Mouse (Mus musculus) erythroblast, adult 5-6 weeks (primary cell): ENCODE measurements around the gene Adam15. TPM values are rescaled to one million over a fixed set of nuclear protein-coding genes. Genes with fewer than 3 reads are reported as not detected.
A peak's percentile ranks its signal among the peaks of the same experiment; 100 is the strongest.

ENCODE experiments used
- ATAC-seq: replicated peaks from 2 replicates; pipeline ENCODE4 v1.8.0; 2016; ENCODE audit warnings: moderate number of reproducible peaks, mild to moderate bottlenecking, moderate TSS enrichment, inconsistent platforms; ENCODE audit not compliant: poor library complexity, low FRiP score, severe bottlenecking
- total RNA-seq, 2 experiments: library from RNA; stranded (forward) in 1 of 2; stranded (reverse) in 1 of 2; fragments of 150-400 nt in 1 of 2; fragments of 200-764, 138-1000 nt in 1 of 2; gene quantifications; 2 replicates each; pipeline versions ENCODE4 v1.2.3 to v1.2.4; 2015 to 2017; ENCODE audit warnings: low replicate concordance in 2 of 2

The Adam15 gene
- total RNA-seq, 2 experiments from 2014 or later: 14.1 to 34.2 TPM

- ATAC-seq: no peak
These were observed 18.8 kb downstream of the Adam15 start for GRCm38 (mm10) chr3:89330948-89331347.

- ATAC-seq: no peak
These were observed 19.4 kb downstream of the Adam15 start for GRCm38 (mm10) chr3:89330346-89330745.

GRCm38 (mm10) chr3:89328623-89329022, 21.2 kb downstream of the Adam15 start:
- ATAC-seq: no peak

GRCm38 (mm10) chr3:89327371-89327870, 22.4 kb downstream of the Adam15 start:
- ATAC-seq: no peak

- no peak for ATAC-seq
These were observed 23.9 kb downstream of the Adam15 start for GRCm38 (mm10) chr3:89325882-89326281.

- no peak for ATAC-seq
These were observed 27.2 kb downstream of the Adam15 start, which contains the start of gene Efna3 for GRCm38 (mm10) chr3:89322514-89323165. Efna3 (minus strand) TSS chr3:89322965.

- ATAC-seq: no peak
These were observed 27.7 kb downstream of the Adam15 start for GRCm38 (mm10) chr3:89322131-89322500.

GRCm38 (mm10) chr3:89321183-89322130, 28.3 kb downstream of the Adam15 start:
- no peak for ATAC-seq

GRCm38 (mm10) chr3:89320581-89321182, 29.1 kb downstream of the Adam15 start:
- no peak for ATAC-seq

GRCm38 (mm10) chr3:89319591-89320350, 30.0 kb downstream of the Adam15 start:
- ATAC-seq: no peak

- no peak for ATAC-seq
These were observed 30.7 kb downstream of the Adam15 start for GRCm38 (mm10) chr3:89318971-89319590.

- ATAC-seq: no peak
These were observed 31.5 kb downstream of the Adam15 start for GRCm38 (mm10) chr3:89318316-89318715.

GRCm38 (mm10) chr3:89317246-89317645, 32.5 kb downstream of the Adam15 start:
- ATAC-seq: peak; percentile 16; the same call in 1 of the 2 replicates

GRCm38 (mm10) chr3:89316833-89317232, 33.0 kb downstream of the Adam15 start:
- ATAC-seq: peak; percentile 80

- ATAC-seq: 0 out of 2 replicates have a peak, but pooled peaks have one; percentile 21
These were observed 33.6 kb downstream of the Adam15 start for GRCm38 (mm10) chr3:89315930-89316831.

GRCm38 (mm10) chr3:89315195-89315929, 34.4 kb downstream of the Adam15 start:
- ATAC-seq: no peak

GRCm38 (mm10) chr3:89314791-89315190, 35.0 kb downstream of the Adam15 start:
- ATAC-seq: no peak
